Mouse (Mus musculus) cerebellum, adult 2 months (tissue): Measurements from ENCODE around the gene Ahnak.

Source experiments
- CTCF ChIP-seq: fragments of 200-500 bp; IDR thresholded peaks from 2 replicates; pipeline ENCODE4 v1.5.1; 2011; ENCODE audit warnings: low read depth, mild to moderate bottlenecking, control low read depth, low read length, moderate library complexity, borderline replicate concordance; ENCODE audit not compliant: insufficient read depth
- POLR2A ChIP-seq: fragments of 200-500 bp; IDR thresholded peaks from 2 replicates; pipeline ENCODE4 v1.6.1; 2011; ENCODE audit warnings: low read length, control low read depth, borderline replicate concordance; ENCODE audit not compliant: insufficient read depth

- TF ChIP-seq POLR2A (no peak), CTCF (no peak)
Observed at GRCm38 (mm10) chr19:8991245-8991870, 2.3 kb downstream of the Ahnak start.
